Mouse (Mus musculus) CH12.LX (cell line): ENCODE measurements around the gene Fbxw22. TPM values are rescaled to one million over a fixed set of nuclear protein-coding genes. Genes with fewer than 3 reads are reported as not detected.
"Not testable (repeated sequence)": the region's sequence is repeated elsewhere in the genome, so short reads cannot be mapped to it uniquely, and the experiment has no call there.

Source experiments
- DNase-seq: peaks from one replicate; pipeline ENCODE4 v3.0.0-alpha.2; 2013; ENCODE audit errors: extremely low read depth
- H3K27ac ChIP-seq: 2 replicates; pipeline ENCODE4 v1.5.1; 2012; ENCODE audit warnings: low read depth, mild to moderate bottlenecking, control low read depth, moderate library complexity; ENCODE audit not compliant: insufficient read depth
- H3K27me3 ChIP-seq: replicated peaks from 2 replicates; pipeline ENCODE3; 2012; ENCODE audit warnings: inconsistent platforms
- H3K36me3 ChIP-seq, 2 experiments: replicated peaks in 1 of 2; 2 replicates each; pipeline versions ENCODE3 to v1.6.1; 2012; ENCODE audit warnings: inconsistent platforms in 1 of 2, low read length in 1 of 2, mild to moderate bottlenecking in 1 of 2, mixed read lengths in 1 of 2, moderate library complexity in 1 of 2; ENCODE audit not compliant: control insufficient read depth in 1 of 2, insufficient read depth in 1 of 2
- H3K4me1 ChIP-seq, 2 experiments: 2 replicates each; pipeline ENCODE4 v1.6.1; 2012; ENCODE audit warnings: inconsistent platforms in 1 of 2, moderate library complexity in 1 of 2; ENCODE audit not compliant: insufficient read depth in 2 of 2, control insufficient read depth in 1 of 2
- H3K4me2 ChIP-seq: 2 replicates; pipeline ENCODE4 v1.6.1; 2012; ENCODE audit warnings: low read depth, mild to moderate bottlenecking, control low read depth; ENCODE audit not compliant: poor library complexity, insufficient read depth, severe bottlenecking
- H3K4me3 ChIP-seq, 3 experiments: fragments of 150-350 bp in 1 of 3; sonication (generic) in 1 of 3; replicated peaks in 1 of 3; 2 replicates each; pipeline versions ENCODE3 to v1.5.1; 2011 to 2012; ENCODE audit warnings: low read depth in 2 of 3, low read length in 2 of 3, mild to moderate bottlenecking in 2 of 3, moderate library complexity in 2 of 3, control low read depth in 1 of 3, improper control_type of control experiment in 1 of 3, inconsistent platforms in 1 of 3, mixed read lengths in 1 of 3; ENCODE audit not compliant: poor library complexity in 1 of 3
- H3K79me2 ChIP-seq: replicated peaks from 2 replicates; pipeline ENCODE4 v1.6.1; 2012; ENCODE audit warnings: mild to moderate bottlenecking, moderate library complexity; ENCODE audit not compliant: control insufficient read depth, poor library complexity, insufficient read depth, severe bottlenecking; ENCODE audit errors: extremely low read depth
- H3K9ac ChIP-seq: 2 replicates; pipeline ENCODE4 v1.6.1; 2012; ENCODE audit warnings: low read depth, mild to moderate bottlenecking, control low read depth, moderate library complexity; ENCODE audit not compliant: insufficient read depth
- H3K9me3 ChIP-seq: replicated peaks from 2 replicates; pipeline ENCODE3; 2012; ENCODE audit warnings: low read length, inconsistent platforms, mixed read lengths
- MAFK ChIP-seq: IDR thresholded peaks from 2 replicates; pipeline ENCODE4 v1.6.1; 2011; ENCODE audit warnings: low read length, improper control_type of control experiment; ENCODE audit not compliant: insufficient replicate concordance
- dilution Hi-C: fragments of 300-500 bp; cut with MboI; formaldehyde crosslinking; loops from 2 replicates; pipeline ENCODE4 v1.14.3; 2020; ENCODE audit warnings: low sequenced_read_pairs; ENCODE audit not compliant: extremely low pct_unique_long_range_greater_than_20kb, extremely low pct_ligation_motif_present
- in situ Hi-C: fragments of 300-500 bp; cut with MboI; formaldehyde crosslinking; loops from 3 replicates; pipeline ENCODE4 v1.14.3; 2019; ENCODE audit warnings: low sequenced_read_pairs, low pct_ligation_motif_present, low pct_unique_long_range_greater_than_20kb, mixed read lengths
- polyA plus RNA-seq: library from polyadenylated mRNA; unstranded; fragments of >175 nt; gene quantifications from 2 replicates; pipeline ENCODE4 v1.2.1, GENCODE M21; 2012; ENCODE audit warnings: low read depth; ENCODE audit not compliant: insufficient read length
- total RNA-seq, 2 experiments: library from RNA; depleted of rRNA; stranded (reverse); fragments of 300-350 nt in 1 of 2; fragments of >200 nt in 1 of 2; gene quantifications; 2 replicates each; pipeline ENCODE4 v1.2.3; 2012 to 2014

The Fbxw22 gene
- total and polyA plus RNA-seq, 3 experiments = not detected

- no peak overlapping the region for H3K4me2 ChIP-seq
- no peak for DNase-seq
- H3K27me3 ChIP-seq = peaks cover 10% of the 10 kb centered on the region
- H3K79me2 ChIP-seq = no peaks in the 10 kb centered on the region
- in situ Hi-C loops = no loop called here
- no peak overlapping the region for H3K9ac ChIP-seq
- H3K4me3 ChIP-seq = no peak overlapping the region
- H3K27ac ChIP-seq = no peak overlapping the region
- H3K4me1 ChIP-seq = no peaks in the 10 kb centered on the region
- no peaks in the 10 kb centered on the region for H3K9me3 ChIP-seq
- TF ChIP-seq MAFK = no peak
- dilution Hi-C loops = no loop called here
- no peaks in the 10 kb centered on the region for H3K36me3 ChIP-seq
Observed at GRCm38 (mm10) chr9:109432956-109433355, 28.9 kb upstream of the Fbxw22 start.

GRCm38 (mm10) chr9:109339559-109339958, 64.5 kb downstream of the Fbxw22 start, which contains the start of gene Fbxw28:
Fbxw28 (minus strand) TSS chr9:109339659.
- H3K4me3 ChIP-seq, in situ Hi-C loops, H3K27ac ChIP-seq, H3K27me3 ChIP-seq, H3K4me2 ChIP-seq, H3K79me2 ChIP-seq, H3K4me1 ChIP-seq, H3K9ac ChIP-seq, DNase-seq, H3K36me3 ChIP-seq, dilution Hi-C loops, H3K9me3 ChIP-seq: not testable (repeated sequence)

Other genes with a start within 250 kb of the Fbxw22 start
- not detected in 2 replicates for gene Fbxw21, start 242.3 kb downstream of the Fbxw22 start, total RNA-seq (2012; rRNA removed)
- not detected in 2 replicates for gene Fbxw21, start 242.3 kb downstream of the Fbxw22 start, total RNA-seq (2014; rRNA removed)
- not detected in 2 replicates for gene Fbxw21, start 242.3 kb downstream of the Fbxw22 start, polyA plus RNA-seq
- not detected in 2 replicates for gene Fbxw13, start 208.3 kb downstream of the Fbxw22 start, total RNA-seq (2012; rRNA removed)
- not detected in 2 replicates for gene Fbxw13, start 208.3 kb downstream of the Fbxw22 start, total RNA-seq (2014; rRNA removed)
- not detected in 2 replicates for gene Fbxw13, start 208.3 kb downstream of the Fbxw22 start, polyA plus RNA-seq
- gene Fbxw20, start 169.5 kb downstream of the Fbxw22 start, total RNA-seq (2012; rRNA removed) = not detected in 2 replicates
- gene Fbxw20, start 169.5 kb downstream of the Fbxw22 start, total RNA-seq (2014; rRNA removed) = not detected in 2 replicates
- not detected in 2 replicates for gene Fbxw20, start 169.5 kb downstream of the Fbxw22 start, polyA plus RNA-seq
- not detected in 2 replicates for gene Fbxw14, start 116.6 kb downstream of the Fbxw22 start, total RNA-seq (2012; rRNA removed)
- not detected in 2 replicates for gene Fbxw14, start 116.6 kb downstream of the Fbxw22 start, total RNA-seq (2014; rRNA removed)
- gene Fbxw14, start 116.6 kb downstream of the Fbxw22 start, polyA plus RNA-seq = not detected in 2 replicates
- gene Fbxw28, start 64.6 kb downstream of the Fbxw22 start, total RNA-seq (2012; rRNA removed) = not detected in 2 replicates
- gene Fbxw28, start 64.6 kb downstream of the Fbxw22 start, total RNA-seq (2014; rRNA removed) = not detected in 2 replicates
- gene Fbxw28, start 64.6 kb downstream of the Fbxw22 start, polyA plus RNA-seq = not detected in 2 replicates
- gene Fbxw16, start 44.8 kb upstream of the Fbxw22 start, total RNA-seq (2012; rRNA removed) = not detected in 2 replicates
- not detected in 2 replicates for gene Fbxw16, start 44.8 kb upstream of the Fbxw22 start, total RNA-seq (2014; rRNA removed)
- not detected in 2 replicates for gene Fbxw16, start 44.8 kb upstream of the Fbxw22 start, polyA plus RNA-seq
- not detected in 2 replicates for gene Fbxw19, start 91.6 kb upstream of the Fbxw22 start, total RNA-seq (2012; rRNA removed)
- gene Fbxw19, start 91.6 kb upstream of the Fbxw22 start, total RNA-seq (2014; rRNA removed) = not detected in 2 replicates
- gene Fbxw19, start 91.6 kb upstream of the Fbxw22 start, polyA plus RNA-seq = not detected in 2 replicates
- gene Fbxw15, start 164.0 kb upstream of the Fbxw22 start, total RNA-seq (2012; rRNA removed) = not detected in 2 replicates
- gene Fbxw15, start 164.0 kb upstream of the Fbxw22 start, total RNA-seq (2014; rRNA removed) = not detected in 2 replicates
- not detected in 2 replicates for gene Fbxw15, start 164.0 kb upstream of the Fbxw22 start, polyA plus RNA-seq
- not detected in 2 replicates for gene Fbxw24, start 221.8 kb upstream of the Fbxw22 start, total RNA-seq (2012; rRNA removed)
- not detected in 2 replicates for gene Fbxw24, start 221.8 kb upstream of the Fbxw22 start, total RNA-seq (2014; rRNA removed)
- not detected in 2 replicates for gene Fbxw24, start 221.8 kb upstream of the Fbxw22 start, polyA plus RNA-seq